Mouse (Mus musculus) gastrocnemius, adult 8-10 months (tissue): ENCODE data around the gene Crybg1. TPM values are rescaled to one million over a fixed set of nuclear protein-coding genes. Genes with fewer than 3 reads are reported as not detected.

Experiments
- total RNA-seq, 4 experiments: library from RNA; stranded (reverse); gene quantifications; 2 replicates each; pipeline ENCODE4 v1.2.4; 2022

The Crybg1 gene
- total RNA-seq, 4 experiments from 2014 or later = 0.56 to 1.4 (median 0.90) TPM

Other genes starting within 250 kb of the Crybg1 start
- gene Qrsl1, start 247.1 kb downstream of the Crybg1 start, total RNA-seq = 10 to 100 TPM; 13.0 to 15.1 (median 14.0) TPM
- gene Rtn4ip1, start 247.0 kb downstream of the Crybg1 start, total RNA-seq = 10 to 100 TPM; 22.4 to 28.6 (median 24.3) TPM
- 10 to 100 TPM in 3 of 4 experiments, 1 to 10 TPM in 1; 8.8 to 13.3 (median 11.4) TPM for gene Atg5, start 119.5 kb upstream of the Crybg1 start, total RNA-seq